In the genomic region with DNA sequence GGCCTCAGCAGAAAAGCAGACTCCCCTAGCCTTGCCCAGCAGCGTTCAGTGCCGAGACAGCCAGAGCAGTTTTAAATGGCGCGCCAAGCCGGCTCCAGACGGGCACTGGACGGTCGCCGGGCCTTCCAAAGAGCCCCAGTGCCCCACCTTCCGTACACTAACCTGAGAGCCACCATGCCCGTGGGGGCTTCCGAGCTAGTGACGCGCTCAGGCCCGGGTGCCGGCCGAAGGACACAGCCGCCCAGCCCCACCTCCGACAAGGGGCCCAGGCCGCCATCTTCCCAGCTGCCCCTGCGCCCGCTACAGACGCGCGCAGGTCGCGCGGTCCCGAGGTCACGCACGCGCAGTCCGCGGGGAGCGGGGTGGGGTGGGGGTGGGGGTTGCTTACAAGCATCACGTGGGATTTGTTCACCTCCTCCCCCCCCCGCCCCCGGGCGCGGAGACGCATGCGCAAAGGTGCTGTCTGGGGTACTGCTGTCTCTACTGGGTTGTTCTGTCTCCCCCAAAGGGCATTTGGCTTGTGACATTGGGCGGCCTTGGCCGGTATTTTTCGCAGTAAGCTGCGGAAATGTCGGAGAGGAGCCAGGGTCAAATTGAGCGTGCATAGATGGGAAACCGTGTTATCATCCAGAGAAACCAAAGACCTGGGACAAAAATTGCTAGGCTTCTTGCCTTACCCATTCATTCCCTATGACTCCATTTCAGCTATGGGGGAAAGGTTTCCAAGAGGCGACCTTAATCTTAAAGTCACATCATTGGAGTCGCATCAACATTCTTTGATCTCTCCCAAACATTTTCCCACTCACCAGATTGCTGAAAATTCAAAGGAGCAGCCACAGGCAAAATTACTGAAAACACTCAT, we compare ENCODE assay signal across 8 mouse cellular contexts. TPM values are rescaled to one million over a fixed set of nuclear protein-coding genes. Genes with fewer than 3 reads are reported as not detected.
A peak's percentile ranks its signal among the peaks of the same experiment; 100 is the strongest.
DNase-seq lines count a peak whose midpoint lies in the region; ATAC-seq and TF ChIP-seq lines count a peak whose summit lies in the region.

Gene Abhd10 (minus strand): TSS at position 341 of the 862 bp plus-strand sequence.

- TF ChIP-seq CTCF in ES-Bruce4 (IDR thresholded peaks at IDR 0.05; ENCODE audit: low read depth, low read length): no peak

- H3K4me3 ChIP-seq in ES-Bruce4 (ENCODE audit: low read depth, low read length): peak within 1 kb of the TSS; percentile 91
- peak within 1 kb of the TSS; percentile 80 for H3K4me3 ChIP-seq in forebrain, embryonic 13.5 days
- peak within 1 kb of the TSS; percentile 75 for H3K4me3 ChIP-seq in neural tube, embryonic 15.5 days (replicated peaks)

- no peaks in the 10 kb centered on the region for H3K27me3 ChIP-seq in ES-Bruce4 (ENCODE audit: control insufficient read depth, insufficient read depth, low read length, poor library complexity, severe bottlenecking)
- H3K27me3 ChIP-seq in forebrain, embryonic 13.5 days: no peaks in the 10 kb centered on the region
- H3K27me3 ChIP-seq in neural tube, embryonic 15.5 days (replicated peaks): no peaks in the 10 kb centered on the region

- H3K9me3 ChIP-seq in ES-Bruce4 (replicated peaks; ENCODE audit: control insufficient read depth, insufficient read depth, low read length, poor library complexity, severe bottlenecking): no peaks in the 10 kb centered on the region
- no peaks in the 10 kb centered on the region for H3K9me3 ChIP-seq in forebrain, embryonic 13.5 days (replicated peaks)
- no peaks in the 10 kb centered on the region for H3K9me3 ChIP-seq in neural tube, embryonic 15.5 days (replicated peaks)

- ATAC-seq in cerebellum, adult (ENCODE audit: insufficient number of reproducible peaks, low FRiP score, low TSS enrichment): peak; percentile 93
- peak; percentile 97 for ATAC-seq in forebrain, embryonic 13.5 days
- ATAC-seq in neural tube, embryonic 15.5 days (ENCODE audit: low FRiP score): peak; percentile 97

- no peak for TF ChIP-seq EP300 in ES-Bruce4 (IDR thresholded peaks at IDR 0.05; ENCODE audit: insufficient read depth, low read depth, low read length)

- H3K36me3 ChIP-seq in ES-Bruce4 (ENCODE audit: control insufficient read depth, insufficient read depth, low read length, poor library complexity, severe bottlenecking): no peaks in the 10 kb centered on the region
- peaks cover 11% of the 10 kb centered on the region for H3K36me3 ChIP-seq in forebrain, embryonic 13.5 days (ENCODE audit: poor library complexity, severe bottlenecking)
- no peaks in the 10 kb centered on the region for H3K36me3 ChIP-seq in neural tube, embryonic 15.5 days

- WGBS in forebrain, embryonic 13.5 days: under 1% methylated on average over 50 of the region's 51 CpGs
- under 1% methylated on average over 51 of the region's 51 CpGs for WGBS in neural tube, embryonic 15.5 days

- intact Hi-C loops in heart, postnatal 10 days (cut with DNase I): loop anchor here (5.0 kb wide), 1 partner anchor 224 kb away; no protein-coding TSS in a partner anchor

- H3K4me1 ChIP-seq in ES-Bruce4 (ENCODE audit: control insufficient read depth, insufficient read depth, low read length): no peaks in the 10 kb centered on the region
- peaks cover 17% of the 10 kb centered on the region for H3K4me1 ChIP-seq in forebrain, embryonic 13.5 days
- peaks cover 22% of the 10 kb centered on the region for H3K4me1 ChIP-seq in neural tube, embryonic 15.5 days

- peak within 1 kb of the TSS; percentile 61 for H3K4me2 ChIP-seq in forebrain, embryonic 13.5 days
- peak within 1 kb of the TSS; percentile 51 for H3K4me2 ChIP-seq in neural tube, embryonic 15.5 days

- H3K27ac ChIP-seq in ES-Bruce4 (ENCODE audit: insufficient read depth, low read length): peak within 1 kb of the TSS; percentile 41
- peak within 1 kb of the TSS; percentile 93 for H3K27ac ChIP-seq in forebrain, embryonic 13.5 days
- peak within 1 kb of the TSS; percentile 95 for H3K27ac ChIP-seq in neural tube, embryonic 15.5 days (replicated peaks)

- peak; percentile 96 to 97 for DNase-seq in heart, postnatal 10 days
- DNase-seq in layer of hippocampus, adult 11-12 months (ENCODE audit: low spot score): peak; percentile 96
- peak; percentile 92 to 96 for DNase-seq in lung, adult 18-20 months
- peak; percentile 93 for DNase-seq in testis, postnatal 14 days (ENCODE audit: low spot score)

- peak within 1 kb of the TSS; percentile 78 for H3K9ac ChIP-seq in ES-Bruce4 (ENCODE audit: low read depth, poor library complexity, severe bottlenecking)
- H3K9ac ChIP-seq in forebrain, embryonic 13.5 days: peak within 1 kb of the TSS; percentile 93
- H3K9ac ChIP-seq in neural tube, embryonic 15.5 days (replicated peaks): peak within 1 kb of the TSS; percentile 88

- peak; percentile 18 for TF ChIP-seq POLR2A in ES-Bruce4 (IDR thresholded peaks at IDR 0.05; ENCODE audit: insufficient read depth, low read length)

RNA-seq across cellular contexts. Expression of gene Abhd10, which starts in this region (rescaled TPM):
- polyA plus RNA-seq in ES-Bruce4 (2011; ENCODE audit: insufficient read depth, insufficient read length, low read depth, missing spikeins): 24.1 and 25.9 TPM in 2 replicates
- 44.2 and 50.4 TPM in 2 replicates for polyA plus RNA-seq in forebrain, embryonic 13.5 days (2015; fragmentation: Nextera tagmentation; extraction: Ambion mirVana)
- total RNA-seq in heart, postnatal 10 days (2021): 10 to 100 TPM; 19.2 TPM
- 38.7 and 41.1 TPM in 2 replicates for polyA plus RNA-seq in neural tube, embryonic 15.5 days (2015; fragmentation: Nextera tagmentation; extraction: Ambion mirVana)

Comparison
In these comparisons a context has a peak if more than half of its experiments do, and no peak if none do; other contexts are left out.
1. Peak in every context shown above with its lines: DNase-seq, ATAC-seq, H3K4me3 ChIP-seq and H3K27ac ChIP-seq.
2. H3K27ac ChIP-seq: peak in every context shown above with its lines; median percentile 95 in neural tube, embryonic 15.5 days; 93 in forebrain, embryonic 13.5 days; 41 in ES-Bruce4.